Mouse (Mus musculus) erythroblast, embryonic 14.5 days (primary cell): Measurements from ENCODE around the gene Ephx1.

ENCODE experiments used
- GATA1 ChIP-seq: IDR thresholded peaks from 2 replicates; pipeline ENCODE4 v1.6.1; 2012; ENCODE audit warnings: low read length, inconsistent platforms, mixed read lengths
- TAL1 ChIP-seq: IDR thresholded peaks from 3 replicates; pipeline ENCODE4 v1.6.1; 2012; ENCODE audit warnings: low read length, inconsistent platforms, mixed read lengths

DNA sequence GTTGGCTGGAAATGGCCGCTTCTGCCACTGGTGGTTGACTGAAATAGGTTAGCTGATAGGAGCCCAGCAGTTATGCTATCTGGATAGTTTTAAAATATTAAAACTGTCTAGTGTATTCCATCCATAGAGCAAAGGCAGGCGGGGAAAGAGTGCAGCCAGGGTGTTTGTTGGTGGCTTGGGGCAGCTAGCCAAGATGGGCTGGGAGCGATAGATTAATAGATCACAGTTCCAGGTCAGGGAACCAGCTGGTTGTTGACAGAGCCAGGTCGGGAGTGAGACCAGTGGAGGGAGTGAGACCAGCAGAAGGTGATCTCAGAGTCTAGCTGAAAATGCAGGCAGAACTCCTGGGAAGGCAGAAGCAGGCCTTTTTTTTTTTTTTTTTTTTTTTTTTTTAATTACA lies 16.9 kb upstream of the Ephx1 start:
- no peak for TF ChIP-seq TAL1
- no peak for TF ChIP-seq GATA1
